Mouse (Mus musculus) sigmoid colon, adult 10 weeks (tissue): ENCODE results near the gene Itm2c. TPM values are rescaled to one million over a fixed set of nuclear protein-coding genes. Genes with fewer than 3 reads are reported as not detected.

Experiments
- polyA plus RNA-seq: library from polyadenylated mRNA; stranded (reverse); fragments of 350-450 nt; fragmentation: Illumina TruSeq; extraction: RNeasy Lipid Tissue Mini Kit (QIAGEN cat#74804); gene quantifications from one replicate; pipeline ENCODE4 v1.2.3, GENCODE M21; 2014; ENCODE audit warnings: low read depth, low replicate concordance

Itm2c gene
- polyA plus RNA-seq: 2.4 TPM

DNA sequence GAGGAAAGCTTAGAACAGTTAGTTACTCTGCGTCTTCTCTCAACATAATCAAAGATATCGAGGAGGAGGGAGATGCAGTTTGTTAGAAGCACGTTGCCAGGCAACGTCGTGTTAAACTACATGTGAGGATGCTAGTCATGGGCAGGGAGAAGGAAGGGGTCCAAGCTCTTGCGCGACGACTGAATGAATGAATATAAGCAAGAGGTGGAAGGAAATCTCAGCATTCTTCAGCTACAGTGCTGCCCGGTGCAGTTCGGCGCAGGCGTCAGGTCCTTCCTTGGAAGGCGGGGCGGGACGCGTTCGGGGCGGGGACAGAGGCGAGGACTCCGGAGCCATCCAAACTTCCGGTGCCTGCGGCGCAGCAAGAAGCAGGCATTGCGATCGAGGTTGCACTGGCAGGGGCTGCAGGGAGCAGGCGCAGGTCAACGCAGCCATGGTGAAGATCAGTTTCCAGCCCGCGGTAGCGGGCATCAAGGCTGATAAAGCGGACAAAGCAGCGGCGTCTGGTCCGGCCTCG, at the start of gene Itm2c:
Gene Itm2c (plus strand): TSS at position 51 of the 517 bp plus-strand sequence.

DNA sequence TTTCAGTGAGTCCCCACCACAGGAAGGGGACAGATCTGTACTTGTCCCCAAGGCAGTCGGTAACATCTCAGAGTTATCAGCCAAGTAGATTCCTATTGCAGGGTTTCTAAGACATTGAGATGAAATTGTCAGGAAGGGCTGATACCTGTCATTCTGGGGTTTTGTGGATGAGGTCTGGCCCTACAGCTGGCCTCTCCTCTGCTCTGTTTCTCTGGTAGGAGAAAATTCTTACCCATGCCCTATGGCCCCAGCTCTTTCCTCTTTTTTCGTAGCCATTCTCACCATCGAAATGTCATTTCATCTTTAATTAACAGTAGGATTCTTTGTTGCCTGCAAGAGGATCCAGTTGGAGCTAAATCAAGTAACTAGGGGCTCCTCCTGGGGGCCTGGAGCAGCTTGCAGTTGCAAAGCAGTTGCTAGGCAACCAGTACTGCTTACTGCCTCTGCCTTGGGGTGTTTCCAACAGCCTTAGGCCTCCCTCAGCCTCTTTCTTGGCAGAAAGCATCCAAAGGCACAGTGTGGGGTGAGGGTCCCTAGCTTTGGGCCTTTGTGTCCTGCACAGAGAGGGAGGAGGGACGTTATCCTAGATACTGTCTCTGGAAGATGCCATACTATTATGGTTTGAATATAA, 34.1 kb downstream of the Itm2c start, which contains the start of gene 4933407L21Rik:
Gene 4933407L21Rik (plus strand): TSS at position 427 of the 631 bp plus-strand sequence.

Other genes with a start within 250 kb of the Itm2c start
- 86.2 TPM for gene Sp100, start 244.3 kb upstream of the Itm2c start, polyA plus RNA-seq
- 12.4 TPM for gene A630001G21Rik, start 115.6 kb upstream of the Itm2c start, polyA plus RNA-seq
- gene Cab39, start 100.8 kb upstream of the Itm2c start, polyA plus RNA-seq: 443 TPM
- not detected for gene 4933407L21Rik, start 34.2 kb downstream of the Itm2c start, polyA plus RNA-seq
- 1.3 TPM for gene Gpr55, start 66.7 kb downstream of the Itm2c start, polyA plus RNA-seq
- gene Spata3, start 122.5 kb downstream of the Itm2c start, polyA plus RNA-seq: not detected
- 24.4 TPM for gene 2810459M11Rik, start 151.6 kb downstream of the Itm2c start, polyA plus RNA-seq
- 116 TPM for gene Psmd1, start 170.1 kb downstream of the Itm2c start, polyA plus RNA-seq
- gene Htr2b, start 217.7 kb downstream of the Itm2c start, polyA plus RNA-seq: 3.8 TPM
- gene Gm21972, start 239.4 kb downstream of the Itm2c start, polyA plus RNA-seq: not detected